Mouse (Mus musculus): ENCODE results near the gene Stpg3. TPM values are rescaled to one million over a fixed set of nuclear protein-coding genes. Genes with fewer than 3 reads are reported as not detected.

Gene Stpg3
- polyA plus RNA-seq, 1 experiment from 2014 or later, result not detected

DNA sequence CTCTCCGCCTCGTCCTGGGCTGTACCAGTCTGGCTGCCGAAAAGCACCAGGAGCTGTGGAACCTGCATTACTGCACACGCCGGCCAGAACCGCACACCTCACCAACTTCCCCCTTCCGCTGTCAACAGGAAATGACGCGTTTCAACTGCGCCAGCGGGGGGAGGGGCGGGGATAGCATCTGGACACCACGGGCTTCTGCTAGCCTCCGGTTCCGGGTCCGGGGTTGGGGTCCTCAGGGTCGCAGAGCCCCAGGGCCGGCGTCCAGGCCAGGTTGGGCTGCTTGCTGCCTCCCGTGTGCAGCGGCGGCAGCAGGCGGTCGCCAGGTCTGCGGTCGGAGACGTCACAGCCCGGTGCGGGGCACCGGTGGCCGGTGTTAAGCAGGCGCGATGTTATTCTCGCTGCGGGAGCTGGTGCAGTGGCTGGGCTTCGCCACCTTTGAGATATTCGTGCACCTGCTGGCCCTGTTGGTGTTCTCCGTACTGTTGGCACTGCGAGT is 40.9 kb upstream of the Stpg3 start, which contains the start of gene Tmem203:
Gene Tmem203, plus strand, starts transcription at position 156 of the 496 bp plus-strand sequence.
- Histone ChIP-seq H3K9ac (ENCODE audit: low read depth, low read length) (peak within 1 kb of the TSS; percentile 89), H3K4me1 (ENCODE audit: control insufficient read depth, insufficient read depth, low read length) (peaks cover 23% of the 10 kb centered on the region), H3K9me3 (replicated peaks; ENCODE audit: control insufficient read depth, low read length, poor library complexity, severe bottlenecking) (no peaks in the 10 kb centered on the region), H3K36me3 (ENCODE audit: control insufficient read depth, insufficient read depth, low read length) (0 out of 2 replicates have a peak, but pooled peaks cover 4% of the 10 kb centered on the region), H3K27me3 (ENCODE audit: control insufficient read depth, insufficient read depth, low read depth, low read length) (no peaks in the 10 kb centered on the region), H3K4me2 (ENCODE audit: low read length) (peak within 1 kb of the TSS; percentile 99), H3K4me3 (ENCODE audit: low read depth, low read length) (peak within 1 kb of the TSS; percentile 97), H3K27ac (ENCODE audit: low read length) (peak within 1 kb of the TSS; percentile 83)
- peak; percentile 91 for ATAC-seq
- WGBS, result under 1% methylated on average over 39 of the region's 39 CpGs

DNA sequence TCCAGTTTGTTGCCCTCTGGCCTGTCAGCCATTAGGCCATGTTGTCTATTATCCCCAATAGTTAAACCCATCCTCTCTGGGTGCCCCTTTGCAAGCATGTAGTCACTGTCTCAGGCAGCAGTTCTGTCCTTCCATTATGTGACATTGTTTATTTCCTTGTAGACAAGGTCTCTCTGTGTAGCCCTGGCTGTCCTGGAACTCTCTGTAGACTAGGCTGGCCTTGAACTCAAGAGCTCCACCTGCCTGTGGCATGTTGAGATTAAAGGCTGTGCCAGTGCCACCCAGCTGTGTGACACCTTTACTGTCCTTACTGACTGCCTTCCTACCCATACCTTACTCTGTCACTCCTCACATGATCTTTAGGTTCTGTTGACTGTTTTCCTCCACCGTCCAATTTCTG is 37.9 kb upstream of the Stpg3 start:
- Histone ChIP-seq H3K27ac (ENCODE audit: low read length) (no peak overlapping the region), H3K9ac (ENCODE audit: low read depth, low read length) (no peak overlapping the region), H3K4me1 (ENCODE audit: control insufficient read depth, insufficient read depth, low read length) (peaks cover 19% of the 10 kb centered on the region), H3K9me3 (replicated peaks; ENCODE audit: control insufficient read depth, low read length, poor library complexity, severe bottlenecking) (no peaks in the 10 kb centered on the region), H3K4me2 (ENCODE audit: low read length) (no peak overlapping the region), H3K36me3 (ENCODE audit: control insufficient read depth, insufficient read depth, low read length) (peaks cover 13% of the 10 kb centered on the region), H3K27me3 (ENCODE audit: control insufficient read depth, insufficient read depth, low read depth, low read length) (no peaks in the 10 kb centered on the region), H3K4me3 (ENCODE audit: low read depth, low read length) (no peak overlapping the region)
- 80% methylated on average over 1 of the region's 1 CpGs for WGBS
- no peak for ATAC-seq

DNA sequence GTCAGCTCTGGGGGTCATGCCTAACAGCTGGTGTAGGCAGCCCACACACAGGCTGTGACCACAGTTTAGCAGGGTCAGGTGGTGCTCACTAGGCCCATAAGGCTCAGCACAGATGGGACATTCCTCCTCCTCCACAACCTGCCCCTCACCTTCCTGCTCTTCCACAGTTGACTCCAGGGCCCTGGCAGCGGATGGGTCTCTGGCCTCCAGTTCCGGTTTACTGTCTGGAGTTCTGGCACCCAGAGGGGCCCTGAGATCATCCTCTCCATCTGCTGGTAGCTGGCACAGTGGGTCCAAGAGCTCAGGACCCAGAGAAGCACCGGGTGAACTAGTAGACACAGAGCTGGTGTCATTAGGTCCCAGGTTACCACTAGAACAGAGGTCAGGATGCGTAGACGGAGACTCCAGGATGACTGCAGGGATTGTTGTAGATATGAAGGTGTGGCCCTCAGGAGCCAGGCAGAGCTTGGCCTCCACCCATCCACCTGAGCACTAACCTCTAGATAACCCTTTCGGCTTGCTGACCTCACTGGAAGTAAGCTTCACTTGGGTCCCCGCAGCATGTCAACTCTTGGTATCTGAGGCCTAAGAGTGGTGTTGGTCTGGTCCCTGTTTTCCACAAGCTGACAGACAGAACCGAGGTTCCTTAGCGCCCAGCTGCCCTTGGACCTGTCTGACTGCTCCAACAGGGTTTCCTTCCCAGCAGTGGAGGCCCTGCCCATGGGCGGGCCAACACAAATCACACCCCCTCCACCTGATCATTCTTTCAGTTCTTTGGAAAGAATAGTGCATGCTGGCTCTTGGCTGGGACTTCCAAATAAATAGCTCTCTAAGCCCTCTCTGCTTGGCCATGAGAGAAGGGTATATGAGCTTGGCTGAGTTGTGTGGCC is 32.0 kb upstream of the Stpg3 start, which contains the start of gene AL732309.1:
Gene AL732309.1, minus strand, starts transcription at position 681 of the 890 bp plus-strand sequence.
- H3K4me2 ChIP-seq (ENCODE audit: low read length), result no peak within 1 kb of the TSS
- peaks cover 15% of the 10 kb centered on the region for H3K36me3 ChIP-seq (ENCODE audit: control insufficient read depth, insufficient read depth, low read length)
- H3K9me3 ChIP-seq (replicated peaks; ENCODE audit: control insufficient read depth, low read length, poor library complexity, severe bottlenecking), result no peaks in the 10 kb centered on the region
- ATAC-seq, result no peak
- no peak within 1 kb of the TSS for H3K4me3 ChIP-seq (ENCODE audit: low read depth, low read length)
- H3K4me1 ChIP-seq (ENCODE audit: control insufficient read depth, insufficient read depth, low read length), result peaks cover 12% of the 10 kb centered on the region
- WGBS, result 92% methylated on average over 10 of the region's 10 CpGs
- H3K27ac ChIP-seq (ENCODE audit: low read length), result no peak within 1 kb of the TSS
- H3K9ac ChIP-seq (ENCODE audit: low read depth, low read length), result no peak within 1 kb of the TSS
- H3K27me3 ChIP-seq (ENCODE audit: control insufficient read depth, insufficient read depth, low read depth, low read length), result no peaks in the 10 kb centered on the region

DNA sequence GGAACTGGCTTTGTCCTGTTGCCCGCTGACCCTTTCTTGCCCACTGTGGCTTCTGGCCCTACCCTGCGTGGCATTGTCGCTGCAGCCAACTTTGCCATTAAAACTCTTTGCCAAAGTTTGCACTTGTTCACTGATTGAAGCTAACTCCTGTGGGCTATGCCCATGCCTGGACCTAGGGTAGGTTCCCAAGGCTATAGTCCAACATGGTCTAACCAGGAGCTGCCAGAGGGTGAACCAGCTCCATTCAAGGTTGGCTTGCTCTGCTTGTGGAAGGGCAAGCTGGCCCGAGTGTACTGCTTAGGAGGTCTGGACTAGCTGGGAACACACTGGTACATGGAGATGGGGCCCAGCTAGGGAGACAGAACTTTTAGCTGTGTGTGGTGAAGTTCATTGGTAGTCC is 29.7 kb upstream of the Stpg3 start:
- Histone ChIP-seq H3K9me3 (replicated peaks; ENCODE audit: control insufficient read depth, low read length, poor library complexity, severe bottlenecking) (no peaks in the 10 kb centered on the region), H3K27me3 (ENCODE audit: control insufficient read depth, insufficient read depth, low read depth, low read length) (no peaks in the 10 kb centered on the region), H3K4me2 (ENCODE audit: low read length) (no peak overlapping the region; the same call in 1 of the 2 replicates), H3K9ac (ENCODE audit: low read depth, low read length) (no peak overlapping the region), H3K4me3 (ENCODE audit: low read depth, low read length) (no peak overlapping the region), H3K36me3 (ENCODE audit: control insufficient read depth, insufficient read depth, low read length) (peaks cover 12% of the 10 kb centered on the region), H3K27ac (ENCODE audit: low read length) (no peak overlapping the region), H3K4me1 (ENCODE audit: control insufficient read depth, insufficient read depth, low read length) (peaks cover 20% of the 10 kb centered on the region)
- WGBS, result 90% methylated on average over 4 of the region's 4 CpGs
- no peak for ATAC-seq

DNA sequence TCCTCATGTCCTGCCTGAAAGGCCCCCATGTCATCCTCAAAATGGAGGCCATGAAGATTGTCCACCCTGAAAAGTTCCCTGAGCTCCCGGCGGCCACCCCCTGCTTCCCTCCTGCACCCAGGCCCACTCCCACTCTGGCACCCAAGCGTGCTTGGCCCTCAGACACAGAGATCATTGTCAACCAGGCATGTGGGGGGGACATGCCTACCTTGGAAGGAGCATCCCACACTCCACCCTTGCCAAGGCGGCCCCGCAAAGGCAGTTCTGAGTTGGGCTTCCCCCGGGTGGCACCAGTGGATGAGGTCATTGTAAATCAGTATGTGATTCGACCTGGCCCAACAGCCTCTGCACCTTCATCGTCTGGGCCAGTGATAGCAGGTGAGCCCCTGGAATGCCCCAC is 28.9 kb upstream of the Stpg3 start:
- peak overlapping the region; percentile 77 for H3K4me3 ChIP-seq (ENCODE audit: low read depth, low read length)
- no peak overlapping the region for H3K27ac ChIP-seq (ENCODE audit: low read length)
- H3K27me3 ChIP-seq (ENCODE audit: control insufficient read depth, insufficient read depth, low read depth, low read length), result no peaks in the 10 kb centered on the region
- peak overlapping the region; percentile 96 for H3K9ac ChIP-seq (ENCODE audit: low read depth, low read length)
- peaks cover 9% of the 10 kb centered on the region; the same call in 1 of the 2 replicates for H3K36me3 ChIP-seq (ENCODE audit: control insufficient read depth, insufficient read depth, low read length)
- H3K9me3 ChIP-seq (replicated peaks; ENCODE audit: control insufficient read depth, low read length, poor library complexity, severe bottlenecking), result no peaks in the 10 kb centered on the region
- H3K4me2 ChIP-seq (ENCODE audit: low read length), result peak overlapping the region; percentile 92
- ATAC-seq, result no peak
- 83% methylated on average over 8 of the region's 8 CpGs for WGBS
- peaks cover 20% of the 10 kb centered on the region for H3K4me1 ChIP-seq (ENCODE audit: control insufficient read depth, insufficient read depth, low read length)

DNA sequence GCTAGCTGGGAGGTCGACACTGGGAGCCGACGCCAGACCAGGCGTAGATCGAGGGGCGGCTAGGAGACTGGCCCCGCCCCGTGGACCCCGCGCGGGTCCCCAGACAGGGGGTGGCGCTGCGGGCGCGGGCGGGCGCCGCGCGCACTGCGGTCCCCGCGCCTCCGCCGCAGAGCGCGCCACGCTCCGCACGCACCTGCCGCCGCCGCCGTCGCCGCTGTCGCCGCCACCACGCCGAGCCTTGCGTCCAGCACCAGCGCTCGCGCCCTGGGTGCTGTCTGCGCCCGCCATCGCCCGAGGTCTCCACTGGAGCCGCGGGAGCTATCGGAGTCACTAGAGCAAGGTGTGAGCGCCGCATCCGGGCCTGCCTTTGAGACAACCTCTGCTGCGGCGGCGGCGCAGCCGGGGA is 27.7 kb upstream of the Stpg3 start, which contains the start of the genes Rnf208 and Cysrt1:
Gene Rnf208, plus strand, starts transcription at position 155 of the 406 bp plus-strand sequence.
Gene Cysrt1, minus strand, starts transcription at position 352 of the 406 bp plus-strand sequence.
- H3K4me1 ChIP-seq (ENCODE audit: control insufficient read depth, insufficient read depth, low read length), result peaks cover 20% of the 10 kb centered on the region
- no peaks in the 10 kb centered on the region for H3K9me3 ChIP-seq (replicated peaks; ENCODE audit: control insufficient read depth, low read length, poor library complexity, severe bottlenecking)
- H3K4me2 ChIP-seq (ENCODE audit: low read length), result peak within 1 kb of the TSS; percentile 92
- H3K9ac ChIP-seq (ENCODE audit: low read depth, low read length), result peak within 1 kb of the TSS; percentile 96
- peak; percentile 61 for ATAC-seq
- peaks cover 5% of the 10 kb centered on the region; the same call in 1 of the 2 replicates for H3K36me3 ChIP-seq (ENCODE audit: control insufficient read depth, insufficient read depth, low read length)
- 0% methylated on average over 33 of the region's 59 CpGs for WGBS
- peak within 1 kb of the TSS; percentile 82 for H3K27ac ChIP-seq (ENCODE audit: low read length)
- peak within 1 kb of the TSS; percentile 77 for H3K4me3 ChIP-seq (ENCODE audit: low read depth, low read length)
- no peaks in the 10 kb centered on the region for H3K27me3 ChIP-seq (ENCODE audit: control insufficient read depth, insufficient read depth, low read depth, low read length)

DNA sequence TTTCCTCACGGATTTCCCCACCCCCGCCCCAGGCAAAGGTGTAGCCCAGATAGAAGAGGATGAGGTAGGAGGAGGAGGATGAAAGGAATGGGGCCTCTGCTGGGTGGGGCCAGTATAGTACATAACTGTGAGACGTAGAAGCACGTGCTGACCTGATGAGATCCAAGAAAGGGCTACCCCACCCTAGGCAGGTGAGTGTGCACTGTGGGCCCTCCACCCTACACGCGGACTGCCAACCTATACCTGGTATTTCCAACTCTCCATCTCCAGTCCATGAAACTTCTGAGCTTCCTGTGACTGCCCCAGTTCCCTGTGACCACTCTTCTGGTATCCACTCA is 27.0 kb upstream of the Stpg3 start:
- WGBS, result 18% methylated on average over 6 of the region's 6 CpGs
- Histone ChIP-seq H3K36me3 (ENCODE audit: control insufficient read depth, insufficient read depth, low read length) (peaks cover 5% of the 10 kb centered on the region; the same call in 1 of the 2 replicates), H3K27me3 (ENCODE audit: control insufficient read depth, insufficient read depth, low read depth, low read length) (no peaks in the 10 kb centered on the region), H3K4me3 (ENCODE audit: low read depth, low read length) (peak overlapping the region; percentile 77), H3K27ac (ENCODE audit: low read length) (peak overlapping the region; percentile 82), H3K9me3 (replicated peaks; ENCODE audit: control insufficient read depth, low read length, poor library complexity, severe bottlenecking) (no peaks in the 10 kb centered on the region), H3K4me1 (ENCODE audit: control insufficient read depth, insufficient read depth, low read length) (peaks cover 20% of the 10 kb centered on the region), H3K9ac (ENCODE audit: low read depth, low read length) (peak overlapping the region; percentile 96), H3K4me2 (ENCODE audit: low read length) (peak overlapping the region; percentile 92)
- peak; percentile 50 for ATAC-seq

DNA sequence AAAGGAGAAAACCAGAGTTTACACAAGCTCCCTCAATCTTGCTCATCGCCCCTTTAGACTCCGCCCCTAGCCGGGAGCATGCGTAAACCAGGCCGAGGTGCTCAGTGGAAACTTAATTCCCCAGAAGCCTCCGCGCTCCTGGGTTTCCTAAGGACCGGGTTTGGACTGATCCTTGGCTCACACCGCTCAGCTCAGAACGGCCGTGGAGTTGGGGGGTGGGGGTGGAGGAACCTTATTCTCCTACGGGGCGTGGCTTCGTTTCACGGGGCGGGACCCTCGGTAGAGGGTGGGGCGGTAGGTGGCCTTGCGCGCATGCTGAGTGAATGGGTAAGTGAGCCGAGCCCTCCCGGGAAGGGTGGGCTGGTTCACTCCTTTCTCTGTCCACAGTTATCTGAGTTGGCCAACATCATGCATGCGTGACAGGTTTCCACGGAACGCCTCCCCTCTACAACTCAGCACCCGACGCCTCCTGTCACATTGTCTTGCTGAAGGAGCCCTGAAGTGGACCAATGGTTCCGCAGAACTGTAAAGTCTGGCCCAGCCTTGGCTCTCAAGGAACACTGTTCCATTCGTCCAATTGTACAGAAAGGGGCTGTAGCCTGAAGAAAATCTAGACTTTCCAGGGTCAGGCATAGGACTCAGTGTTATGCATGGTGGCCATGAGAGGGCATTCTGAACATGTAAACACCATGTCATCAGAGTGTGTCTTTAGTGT is 26.4 kb upstream of the Stpg3 start:
- Histone ChIP-seq H3K4me1 (ENCODE audit: control insufficient read depth, insufficient read depth, low read length) (peaks cover 20% of the 10 kb centered on the region), H3K4me2 (ENCODE audit: low read length) (peak overlapping the region; percentile 92), H3K27ac (ENCODE audit: low read length) (peak overlapping the region; percentile 82), H3K4me3 (ENCODE audit: low read depth, low read length) (peak overlapping the region; percentile 77), H3K9ac (ENCODE audit: low read depth, low read length) (peak overlapping the region; percentile 49), H3K27me3 (ENCODE audit: control insufficient read depth, insufficient read depth, low read depth, low read length) (no peaks in the 10 kb centered on the region), H3K9me3 (replicated peaks; ENCODE audit: control insufficient read depth, low read length, poor library complexity, severe bottlenecking) (no peaks in the 10 kb centered on the region), H3K36me3 (ENCODE audit: control insufficient read depth, insufficient read depth, low read length) (peaks cover 3% of the 10 kb centered on the region; the same call in 1 of the 2 replicates)
- peak; percentile 79 for ATAC-seq
- WGBS, result 1% methylated on average over 29 of the region's 29 CpGs

Data from midbrain, embryonic 16.5 days (tissue).